Mouse (Mus musculus) bone marrow macrophage, adult 2 months (primary cell): ENCODE results near the gene Abhd12b.

Experiments used
- CTCF ChIP-seq: IDR thresholded peaks from 2 replicates; pipeline ENCODE4 v1.5.1; 2012; ENCODE audit warnings: low read depth, mild to moderate bottlenecking, low read length, moderate library complexity
- POLR2A ChIP-seq: IDR thresholded peaks from 2 replicates; pipeline ENCODE4 v1.6.1; 2012; ENCODE audit warnings: mild to moderate bottlenecking, low read depth, low read length, borderline replicate concordance

DNA sequence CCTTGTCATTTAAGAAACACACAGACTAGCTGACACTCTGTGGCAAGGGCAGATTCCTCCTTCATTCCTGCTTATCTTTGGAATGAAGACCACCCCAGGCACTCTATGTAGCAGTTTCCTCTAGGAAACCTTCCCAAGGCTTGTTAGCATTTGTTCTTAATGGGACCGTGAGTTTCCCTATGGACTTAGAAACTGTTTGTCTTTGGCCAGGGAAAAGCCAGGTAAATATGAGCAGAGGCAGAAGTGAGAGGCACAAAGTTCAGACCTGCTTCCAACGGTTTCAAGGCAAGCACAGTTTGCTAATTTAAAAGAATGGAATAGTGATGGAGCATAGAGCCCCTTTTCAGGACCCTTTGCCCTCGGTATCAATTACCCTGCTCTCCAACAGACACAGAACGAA is 69.4 kb downstream of the Abhd12b start:
- TF ChIP-seq POLR2A (no peak), CTCF (no peak)
